ENCODE assay signal across 9 mouse cellular contexts in the genomic region with DNA sequence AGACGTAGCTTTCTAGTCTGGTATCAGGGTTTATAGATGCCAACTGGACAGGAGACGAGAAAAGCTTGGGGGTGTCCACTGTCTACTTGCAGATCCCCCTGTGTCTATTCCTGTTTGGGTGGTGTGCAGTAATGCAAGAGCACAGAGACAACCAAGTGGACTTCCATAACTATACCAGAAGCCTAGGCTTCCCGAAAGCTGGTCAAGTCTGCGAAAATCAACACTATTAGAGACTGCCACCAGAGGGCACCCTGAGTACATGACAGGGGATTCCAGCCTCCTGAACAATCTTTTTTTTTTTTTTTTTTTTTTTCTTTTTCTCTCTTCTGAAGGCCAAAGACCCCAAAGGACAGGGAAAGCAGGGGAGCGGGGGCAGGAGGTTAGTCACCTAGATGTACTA. TPM values are rescaled to one million over a fixed set of nuclear protein-coding genes. Genes with fewer than 3 reads are reported as not detected.
DNase-seq lines count a peak whose midpoint lies in the region; ATAC-seq and TF ChIP-seq lines count a peak whose summit lies in the region.
"Had no signal": no experiment of that assay in that cellular context is flagged by ENCODE, and none has a peak within 500 bp of the region (broad histone marks: within the 10 kb centered on the region; RNA-seq: fewer than 3 reads in every experiment).

No protein-coding gene starts in this region.

- no peak overlapping the region for H3K4me3 ChIP-seq in kidney, postnatal 0 days (replicated peaks; ENCODE audit: low read depth, low read length)
- H3K4me3 ChIP-seq in liver, embryonic 13.5 days (replicated peaks), result no peak overlapping the region

- no peak for ATAC-seq in kidney, postnatal 0 days (replicated peaks; ENCODE audit: low FRiP score, low read depth)
- no peak for ATAC-seq in liver, embryonic 13.5 days (ENCODE audit: low read depth)

- no peaks in the 10 kb centered on the region for H3K36me3 ChIP-seq in kidney, postnatal 0 days (ENCODE audit: insufficient read depth, low read length)
- H3K36me3 ChIP-seq in liver, embryonic 13.5 days, result no peaks in the 10 kb centered on the region

- no peaks in the 10 kb centered on the region for H3K9me3 ChIP-seq in kidney, postnatal 0 days (replicated peaks; ENCODE audit: low read length)
- no peaks in the 10 kb centered on the region for H3K9me3 ChIP-seq in liver, embryonic 13.5 days (replicated peaks)

- H3K4me1 ChIP-seq in kidney, postnatal 0 days (replicated peaks; ENCODE audit: insufficient read depth, low read length), result peaks cover 6% of the 10 kb centered on the region; the same call in 1 of the 2 replicates
- H3K4me1 ChIP-seq in liver, embryonic 13.5 days (replicated peaks), result no peaks in the 10 kb centered on the region

- TF ChIP-seq CTCF in kidney, postnatal 0 days (IDR thresholded peaks at IDR 0.05; ENCODE audit: low read depth), result peak; percentile 89

- no peak overlapping the region for H3K4me2 ChIP-seq in kidney, postnatal 0 days (ENCODE audit: low read length)
- H3K4me2 ChIP-seq in liver, embryonic 13.5 days, result no peak overlapping the region

- peaks cover 31% of the 10 kb centered on the region for H3K27me3 ChIP-seq in kidney, postnatal 0 days (ENCODE audit: insufficient read depth, low read length)
- peaks cover 88% of the 10 kb centered on the region for H3K27me3 ChIP-seq in liver, embryonic 13.5 days

- no peak overlapping the region for H3K9ac ChIP-seq in kidney, postnatal 0 days (ENCODE audit: low read depth, low read length)
- no peak overlapping the region for H3K9ac ChIP-seq in liver, embryonic 13.5 days

- H3K27ac ChIP-seq in kidney, postnatal 0 days, result no peak overlapping the region
- H3K27ac ChIP-seq in liver, embryonic 13.5 days, result no peak overlapping the region

- peak; percentile 79 for DNase-seq in B cell, adult 2 months
- DNase-seq in MEL-GATA-1-ER (ENCODE audit: extremely low read depth, low read depth), result peak; percentile 33
- DNase-seq in cerebellum, adult 11-12 months, result peak; percentile 46
- peak; percentile 73 to 85 for DNase-seq in frontal cortex, postnatal 25 days (ENCODE audit: low spot score in 2 of 2)
- peak; percentile 86 for DNase-seq in kidney, postnatal 0 days (ENCODE audit: low spot score)
- peak; percentile 23 for DNase-seq in liver, embryonic 13.5 days
- DNase-seq in right cerebral cortex, adult 18-20 months, result peak; percentile 78
- DNase-seq in urinary bladder, adult 2 months (ENCODE audit: low spot score), result peak; percentile 48

- WGBS in kidney, postnatal 0 days, result 19% methylated on average over 5 of the region's 5 CpGs
- 20% methylated on average over 5 of the region's 5 CpGs for WGBS in liver, embryonic 13.5 days (ENCODE audit: insufficient replicate concordance)

RNA-seq across cellular contexts. Expression of gene 6430628N08Rik, which starts 12.4 kb away (rescaled TPM):
- polyA plus RNA-seq in kidney, postnatal 0 days (2015; fragmentation: Nextera tagmentation; extraction: Ambion mirVana), result not detected in 2 replicates
- not detected in 2 replicates for polyA plus RNA-seq in liver, embryonic 13.5 days (2015; fragmentation: Nextera tagmentation; extraction: Ambion mirVana)
- not detected in 2 replicates for polyA plus RNA-seq in urinary bladder, adult 2 months (2012; rRNA removed)
- polyA plus RNA-seq: heart, embryonic 16.5 days had no signal

RNA-seq across cellular contexts. Expression of gene Kncn, which starts 18.6 kb away (rescaled TPM):
- 0.05 and 0.09 TPM in 2 replicates for polyA plus RNA-seq in kidney, postnatal 0 days (2015; fragmentation: Nextera tagmentation; extraction: Ambion mirVana)
- not detected in 2 replicates for polyA plus RNA-seq in liver, embryonic 13.5 days (2015; fragmentation: Nextera tagmentation; extraction: Ambion mirVana)
- polyA plus RNA-seq in urinary bladder, adult 2 months (2012; rRNA removed), result 0.04 TPM in 1 of 2 replicates, not detected in the other
- polyA plus RNA-seq: heart, embryonic 16.5 days had no signal

RNA-seq across cellular contexts. Expression of gene Dmbx1, which starts 36.9 kb away (rescaled TPM):
- polyA plus RNA-seq in kidney, postnatal 0 days (2015; fragmentation: Nextera tagmentation; extraction: Ambion mirVana), result not detected in 2 replicates
- not detected in 2 replicates for polyA plus RNA-seq in liver, embryonic 13.5 days (2015; fragmentation: Nextera tagmentation; extraction: Ambion mirVana)
- not detected in 2 replicates for polyA plus RNA-seq in urinary bladder, adult 2 months (2012; rRNA removed)
- polyA plus RNA-seq: heart, embryonic 16.5 days had no signal

Comparison
In these comparisons a context has a peak if more than half of its experiments do, and no peak if none do; other contexts are left out.
1. DNase-seq: peak in every context shown above with its lines; median percentile 86 in kidney, postnatal 0 days; 79 in B cell, adult 2 months; 79 in frontal cortex, postnatal 25 days; 78 in right cerebral cortex, adult 18-20 months; 48 in urinary bladder, adult 2 months; 46 in cerebellum, adult 11-12 months; 33 in MEL-GATA-1-ER; 23 in liver, embryonic 13.5 days.